Mouse (Mus musculus) liver, adult 2 months (tissue): ENCODE results near the gene Adar. TPM values are rescaled to one million over a fixed set of nuclear protein-coding genes. Genes with fewer than 3 reads are reported as not detected.
A peak's percentile ranks its signal among the peaks of the same experiment; 100 is the strongest.

ENCODE experiments used
- DNase-seq: peaks from one replicate; pipeline ENCODE4 v3.0.0-alpha.2; 2011; ENCODE audit warnings: low read depth, low spot score; ENCODE audit errors: extremely low read depth
- H3K27ac ChIP-seq: fragments of 200-500 bp; replicated peaks from 2 replicates; pipeline ENCODE4 v1.5.1; 2012; ENCODE audit warnings: low read depth, mild to moderate bottlenecking, control low read depth, inconsistent platforms, low read length; ENCODE audit not compliant: insufficient read depth
- H3K27me3 ChIP-seq: fragments of 200-500 bp; 2 replicates; pipeline ENCODE4 v1.6.1; 2012; ENCODE audit warnings: mild to moderate bottlenecking, moderate library complexity, low read length, inconsistent platforms; ENCODE audit not compliant: control insufficient read depth, insufficient read depth
- H3K36me3 ChIP-seq: fragments of 200-500 bp; 2 replicates; pipeline ENCODE4 v1.6.1; 2012; ENCODE audit warnings: low read length, inconsistent platforms; ENCODE audit not compliant: control insufficient read depth, insufficient read depth
- H3K4me1 ChIP-seq: fragments of 200-500 bp; 2 replicates; pipeline ENCODE4 v1.6.1; 2011; ENCODE audit warnings: low read length; ENCODE audit not compliant: control insufficient read depth, insufficient read depth
- H3K4me3 ChIP-seq: fragments of 200-500 bp; 2 replicates; pipeline ENCODE4 v1.5.1; 2011; ENCODE audit warnings: low read depth, mild to moderate bottlenecking, control low read depth, low read length, moderate library complexity; ENCODE audit not compliant: insufficient read depth
- H3K79me2 ChIP-seq: fragments of 200-500 bp; 2 replicates; pipeline ENCODE4 v1.6.1; 2012; ENCODE audit warnings: inconsistent platforms, mild to moderate bottlenecking, low read length, moderate library complexity; ENCODE audit not compliant: control insufficient read depth, insufficient read depth
- H3K9ac ChIP-seq: fragments of 200-500 bp; 2 replicates; pipeline ENCODE4 v1.6.1; 2012; ENCODE audit warnings: low read depth, mild to moderate bottlenecking, control low read depth, inconsistent platforms, low read length
- CTCF ChIP-seq: fragments of 200-500 bp; IDR thresholded peaks from 2 replicates; pipeline ENCODE4 v1.5.1; 2011; ENCODE audit warnings: low read depth, low read length, control low read depth
- POLR2A ChIP-seq: fragments of 200-500 bp; IDR thresholded peaks from 2 replicates; pipeline ENCODE4 v1.6.1; 2011; ENCODE audit warnings: low read length, control low read depth; ENCODE audit not compliant: insufficient read depth; ENCODE audit errors: extremely low read depth
- WGBS: fragments of 180-500 bp; shearing (Covaris S2); methylation state at CpG from one replicate; pipeline ENCODE4 v1.1.7; 2018; 5-methylcytosine and 5-hydroxymethylcytosine counted together
- polyA plus RNA-seq: library from polyadenylated mRNA; depleted of rRNA; stranded (reverse); fragments of >200 nt; gene quantifications from 2 replicates; pipeline ENCODE4 v1.2.3, GENCODE M21; 2012
- total RNA-seq: library from RNA; depleted of rRNA; stranded (reverse); fragments of >200 nt; gene quantifications from 2 replicates; pipeline ENCODE4 v1.2.3, GENCODE M21; 2014

Adar gene
- total and polyA plus RNA-seq, 2 experiments: 10.3 to 14.4 TPM

DNA sequence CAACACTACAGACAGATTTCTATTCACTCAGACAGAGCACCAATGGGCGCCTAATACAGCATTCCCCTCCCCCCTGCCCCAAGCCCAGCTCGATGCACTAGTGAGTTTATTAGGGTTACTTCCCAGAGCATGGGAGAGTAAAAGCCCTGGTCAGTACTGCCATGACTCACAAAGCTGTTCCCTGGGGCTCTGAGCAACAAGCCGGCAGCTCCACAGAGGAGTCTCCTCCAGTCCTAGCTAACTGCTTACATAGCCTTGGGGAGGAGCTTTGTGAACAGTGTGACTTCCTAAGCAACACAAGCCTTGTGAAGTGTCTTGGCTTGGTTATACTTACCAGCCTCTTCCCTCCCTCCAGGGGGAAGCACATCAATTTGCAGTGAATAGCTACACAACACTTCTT lies 11.2 kb upstream of the Adar start:
- no peak overlapping the region for H3K9ac ChIP-seq
- DNase-seq: no peak
- 62% methylated on average over 3 of the region's 3 CpGs for WGBS
- no peaks in the 10 kb centered on the region for H3K4me1 ChIP-seq
- TF ChIP-seq CTCF (no peak), POLR2A (no peak)
- no peaks in the 10 kb centered on the region for H3K36me3 ChIP-seq
- no peaks in the 10 kb centered on the region for H3K79me2 ChIP-seq
- H3K27ac ChIP-seq: no peak overlapping the region
- H3K4me3 ChIP-seq: no peak overlapping the region
- H3K27me3 ChIP-seq: 0 out of 2 replicates have a peak, but pooled peaks cover 2% of the 10 kb centered on the region

GRCm38 (mm10) chr3:89704064-89704463 lies 10.8 kb upstream of the Adar start:
- 78% methylated on average over 6 of the region's 6 CpGs for WGBS
- TF ChIP-seq POLR2A (no peak), CTCF (no peak)

GRCm38 (mm10) chr3:89715207-89715966 lies 565 bp downstream of the Adar start:
- H3K36me3 ChIP-seq: no peaks in the 10 kb centered on the region
- H3K27me3 ChIP-seq: peaks cover 6% of the 10 kb centered on the region; the same call in 1 of the 2 replicates
- H3K4me1 ChIP-seq: peaks cover 4% of the 10 kb centered on the region; the same call in 1 of the 2 replicates
- peak overlapping the region; percentile 85 for H3K4me3 ChIP-seq
- H3K27ac ChIP-seq: no peak overlapping the region
- no peak for DNase-seq
- peak overlapping the region; percentile 71 for H3K9ac ChIP-seq
- WGBS: 5% methylated on average over 59 of the region's 59 CpGs
- no peak for TF ChIP-seq POLR2A
- TF ChIP-seq CTCF: no peak
- H3K79me2 ChIP-seq: no peaks in the 10 kb centered on the region

More at GRCm38 (mm10) chr3:89704064-89704463, 10.8 kb upstream of the Adar start:
- no peak overlapping the region for H3K27ac ChIP-seq
- H3K4me3 ChIP-seq: no peak overlapping the region
- 0 out of 2 replicates have a peak, but pooled peaks cover 2% of the 10 kb centered on the region for H3K27me3 ChIP-seq
- DNase-seq: no peak
- no peak overlapping the region for H3K9ac ChIP-seq
- H3K4me1 ChIP-seq: no peaks in the 10 kb centered on the region
- H3K36me3 ChIP-seq: no peaks in the 10 kb centered on the region
- no peaks in the 10 kb centered on the region for H3K79me2 ChIP-seq

DNA sequence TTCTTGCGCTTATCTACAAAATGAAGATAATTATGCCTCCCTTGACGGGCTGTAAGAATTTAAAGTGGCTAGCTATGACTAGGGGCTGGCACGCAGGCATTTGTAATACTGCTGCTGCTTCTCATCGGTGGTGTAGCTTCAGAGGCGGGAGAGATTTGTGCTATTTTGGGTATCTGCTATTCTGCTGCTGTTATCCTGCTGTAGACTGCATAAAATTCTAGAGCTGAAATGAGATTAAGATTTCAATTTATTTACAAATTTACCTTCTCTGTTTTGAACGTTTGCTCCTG lies 1.1 kb downstream of the Adar start:
- DNase-seq: no peak
- TF ChIP-seq CTCF (no peak), POLR2A (no peak)
- WGBS: 84% methylated on average over 6 of the region's 6 CpGs
- peaks cover 6% of the 10 kb centered on the region; the same call in 1 of the 2 replicates for H3K27me3 ChIP-seq
- no peaks in the 10 kb centered on the region for H3K79me2 ChIP-seq
- no peak overlapping the region for H3K27ac ChIP-seq
- H3K9ac ChIP-seq: no peak overlapping the region
- H3K36me3 ChIP-seq: no peaks in the 10 kb centered on the region
- no peak overlapping the region for H3K4me3 ChIP-seq
- H3K4me1 ChIP-seq: peaks cover 4% of the 10 kb centered on the region; the same call in 1 of the 2 replicates

DNA sequence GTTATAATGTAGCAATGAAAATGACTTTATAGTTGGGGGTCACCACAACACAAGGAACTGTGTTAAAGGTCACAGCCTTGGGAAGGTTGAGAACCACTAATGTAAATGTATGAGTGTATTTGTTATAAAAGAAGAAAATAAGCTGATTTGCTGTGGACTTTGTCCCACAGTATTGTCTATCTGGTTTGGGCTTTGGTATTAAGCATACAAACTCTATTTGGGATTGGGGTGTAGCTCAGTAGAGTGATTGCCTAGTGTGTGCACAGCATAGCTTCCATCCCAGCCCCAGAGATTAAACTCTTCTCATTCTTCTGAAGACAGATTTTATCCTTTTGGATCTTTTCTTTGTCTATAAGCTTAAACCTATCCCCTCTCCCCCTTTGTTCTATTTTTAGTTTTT lies 7.2 kb downstream of the Adar start:
- Histone ChIP-seq H3K9ac (no peak overlapping the region), H3K4me3 (no peak overlapping the region), H3K4me1 (no peaks in the 10 kb centered on the region), H3K27ac (no peak overlapping the region), H3K27me3 (no peaks in the 10 kb centered on the region), H3K79me2 (no peaks in the 10 kb centered on the region), H3K36me3 (no peaks in the 10 kb centered on the region)
- TF ChIP-seq POLR2A (no peak), CTCF (no peak)
- no peak for DNase-seq

GRCm38 (mm10) chr3:89723400-89724084 lies 8.7 kb downstream of the Adar start:
- no peak for DNase-seq
- 86% methylated on average over 7 of the region's 7 CpGs for WGBS

More at GRCm38 (mm10) chr3:89723400-89724084, 8.7 kb downstream of the Adar start:
- Histone ChIP-seq H3K9ac (no peak overlapping the region), H3K4me3 (no peak overlapping the region), H3K27me3 (no peaks in the 10 kb centered on the region), H3K79me2 (no peaks in the 10 kb centered on the region), H3K27ac (no peak overlapping the region), H3K36me3 (no peaks in the 10 kb centered on the region), H3K4me1 (no peaks in the 10 kb centered on the region)
- TF ChIP-seq POLR2A: no peak
- no peak for TF ChIP-seq CTCF
